23 mouse cellular contexts compared by ENCODE assay signal in genomic region chr8:124489786-124490185, GRCm38 (mm10). TPM values are rescaled to one million over a fixed set of nuclear protein-coding genes. Genes with fewer than 3 reads are reported as not detected.
DNase-seq lines count a peak whose midpoint lies in the region; ATAC-seq and TF ChIP-seq lines count a peak whose summit lies in the region.
"Had no signal": no experiment of that assay in that cellular context is flagged by ENCODE, and none has a peak within 500 bp of the region (broad histone marks: within the 10 kb centered on the region; RNA-seq: fewer than 3 reads in every experiment).

No protein-coding gene starts in this region.

- intact Hi-C loops in left cerebral cortex, postnatal 14 days (cut with DNase I) = no loop called here

- H3K9me3 ChIP-seq in hindbrain, postnatal 0 days (ENCODE audit: low read length) = no peaks in the 10 kb centered on the region
- no peaks in the 10 kb centered on the region for H3K9me3 ChIP-seq in hindbrain, embryonic 12.5 days (replicated peaks)
- no peaks in the 10 kb centered on the region for H3K9me3 ChIP-seq in liver, postnatal 0 days (ENCODE audit: low read length)
- no peaks in the 10 kb centered on the region for H3K9me3 ChIP-seq in liver, embryonic 11.5 days (ENCODE audit: control insufficient read depth, low read length)
- H3K9me3 ChIP-seq: embryonic facial prominence, embryonic 10.5 days; heart, embryonic 13.5 days; limb, embryonic 12.5 days; lung, embryonic 15.5 days had no signal

- WGBS in hindbrain, postnatal 0 days = 87% methylated on average over 6 of the region's 6 CpGs
- WGBS in hindbrain, embryonic 12.5 days = 87% methylated on average over 6 of the region's 6 CpGs
- 79% methylated on average over 6 of the region's 6 CpGs for WGBS in liver, postnatal 0 days (ENCODE audit: insufficient replicate concordance)
- 80% methylated on average over 6 of the region's 6 CpGs for WGBS in liver, embryonic 11.5 days

- no peak overlapping the region for H3K4me3 ChIP-seq in hindbrain, postnatal 0 days (ENCODE audit: low read length)
- no peak overlapping the region for H3K4me3 ChIP-seq in hindbrain, embryonic 12.5 days
- no peak overlapping the region for H3K4me3 ChIP-seq in liver, postnatal 0 days (ENCODE audit: low read depth, low read length)
- no peak overlapping the region for H3K4me3 ChIP-seq in liver, embryonic 11.5 days (ENCODE audit: low read depth, low read length)
- H3K4me3 ChIP-seq: embryonic facial prominence, embryonic 10.5 days; erythroblast, embryonic 14.5 days; heart, embryonic 13.5 days; limb, embryonic 12.5 days; lung, embryonic 15.5 days had no signal

- H3K4me2 ChIP-seq in hindbrain, postnatal 0 days (ENCODE audit: low read depth, low read length) = no peak overlapping the region
- no peak overlapping the region for H3K4me2 ChIP-seq in hindbrain, embryonic 12.5 days (replicated peaks)
- H3K4me2 ChIP-seq in liver, postnatal 0 days (ENCODE audit: low read depth, low read length) = no peak overlapping the region
- H3K4me2 ChIP-seq in liver, embryonic 11.5 days = no peak overlapping the region
- H3K4me2 ChIP-seq: heart, embryonic 13.5 days; limb, embryonic 12.5 days; lung, embryonic 15.5 days had no signal

- H3K27ac ChIP-seq in hindbrain, postnatal 0 days = no peak overlapping the region
- H3K27ac ChIP-seq in hindbrain, embryonic 12.5 days = no peak overlapping the region
- no peak overlapping the region for H3K27ac ChIP-seq in liver, postnatal 0 days (ENCODE audit: low read depth)
- no peak overlapping the region for H3K27ac ChIP-seq in liver, embryonic 11.5 days (ENCODE audit: low read depth, low read length)
- H3K27ac ChIP-seq: embryonic facial prominence, embryonic 10.5 days; heart, embryonic 13.5 days; limb, embryonic 12.5 days; lung, embryonic 15.5 days had no signal

- H3K9ac ChIP-seq in hindbrain, postnatal 0 days (replicated peaks; ENCODE audit: low read length) = no peak overlapping the region
- no peak overlapping the region for H3K9ac ChIP-seq in hindbrain, embryonic 12.5 days
- H3K9ac ChIP-seq in liver, postnatal 0 days (replicated peaks) = no peak overlapping the region
- H3K9ac ChIP-seq in liver, embryonic 11.5 days (ENCODE audit: low read depth, low read length) = no peak overlapping the region
- H3K9ac ChIP-seq: heart, embryonic 13.5 days; limb, embryonic 12.5 days; lung, embryonic 15.5 days had no signal

- no peaks in the 10 kb centered on the region for H3K36me3 ChIP-seq in hindbrain, postnatal 0 days (ENCODE audit: insufficient read depth, low read length)
- no peaks in the 10 kb centered on the region for H3K36me3 ChIP-seq in hindbrain, embryonic 12.5 days
- no peaks in the 10 kb centered on the region for H3K36me3 ChIP-seq in liver, postnatal 0 days (replicated peaks; ENCODE audit: insufficient read depth, low read length)
- no peaks in the 10 kb centered on the region for H3K36me3 ChIP-seq in liver, embryonic 11.5 days (ENCODE audit: control insufficient read depth, insufficient read depth, low read length)
- H3K36me3 ChIP-seq: embryonic facial prominence, embryonic 10.5 days; heart, embryonic 13.5 days; limb, embryonic 12.5 days; lung, embryonic 15.5 days had no signal

- peak; percentile 39 for TF ChIP-seq CTCF in hindbrain, postnatal 0 days (IDR thresholded peaks at IDR 0.05; ENCODE audit: low read depth)
- TF ChIP-seq CTCF in liver, postnatal 0 days (IDR thresholded peaks at IDR 0.05; ENCODE audit: low read depth) = peak; percentile 26

- TF ChIP-seq EP300 in liver, postnatal 0 days (IDR thresholded peaks at IDR 0.05; ENCODE audit: low read depth) = no peak

- no peak for DNase-seq in hindbrain, postnatal 0 days (ENCODE audit: low spot score)
- DNase-seq in liver, postnatal 0 days = no peak
- no peak for DNase-seq in liver, embryonic 11.5 days (ENCODE audit: low spot score)
- DNase-seq in R1 (ENCODE audit: low read depth, low spot score) = peak; percentile 82
- peak; percentile 50 for DNase-seq in testis, postnatal 14 days (ENCODE audit: low spot score)
- no peak for DNase-seq in left cerebral cortex, postnatal 14 days (ENCODE audit: low spot score in 2 of 2)
- DNase-seq: adrenal gland, postnatal 25 days; cerebellum, postnatal 25 days; gastrocnemius, postnatal 36 days; heart, postnatal 4 days; layer of hippocampus, postnatal 36 days; midbrain, embryonic 14.5 days; right cerebral cortex, postnatal 25 days; thymus, postnatal 14 days had no signal

- H3K4me1 ChIP-seq in hindbrain, postnatal 0 days (ENCODE audit: insufficient read depth, low read length) = 0 out of 2 replicates have a peak, but pooled peaks cover 3% of the 10 kb centered on the region
- no peaks in the 10 kb centered on the region for H3K4me1 ChIP-seq in hindbrain, embryonic 12.5 days
- no peaks in the 10 kb centered on the region for H3K4me1 ChIP-seq in liver, postnatal 0 days (ENCODE audit: insufficient read depth)
- no peaks in the 10 kb centered on the region for H3K4me1 ChIP-seq in liver, embryonic 11.5 days (replicated peaks; ENCODE audit: control insufficient read depth, insufficient read depth, low read length)
- H3K4me1 ChIP-seq: heart, embryonic 13.5 days; limb, embryonic 12.5 days; lung, embryonic 15.5 days had no signal

- H3K27me3 ChIP-seq in hindbrain, postnatal 0 days (ENCODE audit: insufficient read depth, low read length) = no peaks in the 10 kb centered on the region
- no peaks in the 10 kb centered on the region for H3K27me3 ChIP-seq in hindbrain, embryonic 12.5 days
- H3K27me3 ChIP-seq in liver, postnatal 0 days (ENCODE audit: insufficient read depth, low read length) = no peaks in the 10 kb centered on the region
- H3K27me3 ChIP-seq in liver, embryonic 11.5 days (replicated peaks; ENCODE audit: control insufficient read depth, insufficient read depth, low read length) = no peaks in the 10 kb centered on the region
- H3K27me3 ChIP-seq: heart, embryonic 13.5 days; limb, embryonic 12.5 days; lung, embryonic 15.5 days had no signal

- ATAC-seq in hindbrain, postnatal 0 days = no peak
- no peak for ATAC-seq in hindbrain, embryonic 12.5 days (ENCODE audit: low FRiP score)
- ATAC-seq in liver, postnatal 0 days = no peak
- ATAC-seq in liver, embryonic 11.5 days (replicated peaks; ENCODE audit: low FRiP score) = no peak
- ATAC-seq: activated CD4-positive, CD25-positive, alpha-beta regulatory T cell, adult 4 months; inflammation-experienced regulatory T-cells, adult 6 months had no signal

RNA-seq across cellular contexts. Expression of gene Cog2, which starts 30.8 kb away (rescaled TPM):
- total RNA-seq in hindbrain, postnatal 0 days (2014; rRNA removed) = 29.4 and 30.0 TPM in 2 replicates
- polyA plus RNA-seq in hindbrain, postnatal 0 days (2015; fragmentation: Nextera tagmentation; extraction: Ambion mirVana) = 17.3 and 21.4 TPM in 2 replicates
- 44.2 and 44.6 TPM in 2 replicates for polyA plus RNA-seq in hindbrain, embryonic 12.5 days (2016; fragmentation: Nextera tagmentation; extraction: Ambion mirVana)
- 9.7 and 12.1 TPM in 2 replicates for polyA plus RNA-seq in liver, postnatal 0 days (2015; fragmentation: Nextera tagmentation; extraction: Ambion mirVana)
- 29.5 and 34.0 TPM in 2 replicates for polyA plus RNA-seq in liver, embryonic 11.5 days (2014; fragmentation: Nextera tagmentation; extraction: Ambion mirVana)
- 10 to 100 TPM; 30.4 to 32.1 TPM for total RNA-seq in left cerebral cortex, postnatal 14 days (2021)

RNA-seq across cellular contexts. Expression of gene Pgbd5, which starts 50.3 kb away (rescaled TPM):
- total RNA-seq in hindbrain, postnatal 0 days (2014; rRNA removed) = 68.7 and 74.1 TPM in 2 replicates
- 15.8 and 15.9 TPM in 2 replicates for polyA plus RNA-seq in hindbrain, postnatal 0 days (2015; fragmentation: Nextera tagmentation; extraction: Ambion mirVana)
- 5.9 and 6.4 TPM in 2 replicates for polyA plus RNA-seq in hindbrain, embryonic 12.5 days (2016; fragmentation: Nextera tagmentation; extraction: Ambion mirVana)
- 0.13 and 0.18 TPM in 2 replicates for polyA plus RNA-seq in liver, postnatal 0 days (2015; fragmentation: Nextera tagmentation; extraction: Ambion mirVana)
- 0.27 and 0.55 TPM in 2 replicates for polyA plus RNA-seq in liver, embryonic 11.5 days (2014; fragmentation: Nextera tagmentation; extraction: Ambion mirVana)
- total RNA-seq in left cerebral cortex, postnatal 14 days (2021) = 100 to 1,000 TPM; 162 to 176 TPM
- total RNA-seq: megakaryocyte progenitor cell, adult 5-6 weeks had no signal
- polyA plus RNA-seq: activated CD4-positive, CD25-positive, alpha-beta regulatory T cell, adult 4 months; erythroblast, embryonic 14.5 days; inflammation-experienced regulatory T-cells, adult 6 months had no signal

Comparison
In these comparisons a context has a peak if more than half of its experiments do, and no peak if none do; other contexts are left out.
1. DNase-seq: peak in R1 (single experiment) and testis, postnatal 14 days (single experiment); none in hindbrain, postnatal 0 days (single experiment), liver, postnatal 0 days (single experiment), liver, embryonic 11.5 days (single experiment) and left cerebral cortex, postnatal 14 days (0 of 2).